Mouse (Mus musculus): ENCODE data around the gene Amdhd2. TPM values are rescaled to one million over a fixed set of nuclear protein-coding genes. Genes with fewer than 3 reads are reported as not detected.

The Amdhd2 gene
- polyA plus RNA-seq, 1 experiment: 25.3 TPM

DNA sequence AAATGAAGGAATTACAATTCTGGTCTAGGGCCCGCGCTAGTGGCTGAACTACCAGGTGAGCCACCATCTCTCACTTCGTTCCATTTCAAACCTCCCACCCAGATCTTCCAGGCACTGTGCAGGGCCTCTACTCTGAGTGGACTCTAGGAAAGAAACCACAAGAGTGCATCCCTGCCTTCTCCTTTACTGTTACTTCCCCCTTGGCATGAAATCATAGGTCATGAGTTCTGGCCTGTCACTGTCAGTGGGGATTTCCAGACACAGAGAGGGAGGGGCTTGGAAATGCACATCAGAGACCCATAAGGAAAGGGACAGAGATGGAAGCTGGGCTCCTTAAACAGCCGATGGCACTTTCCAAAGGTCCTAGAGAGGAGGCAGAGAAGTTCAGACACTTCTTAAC lies 8.2 kb upstream of the Amdhd2 start:
- H3K9me3 ChIP-seq (replicated peaks; ENCODE audit: control insufficient read depth, insufficient read depth, low read length, poor library complexity, severe bottlenecking): no peaks in the 10 kb centered on the region
- peaks cover 9% of the 10 kb centered on the region for H3K36me3 ChIP-seq (ENCODE audit: control insufficient read depth, insufficient read depth, low read length, poor library complexity, severe bottlenecking)
- no peak overlapping the region for H3K4me3 ChIP-seq (ENCODE audit: low read depth, low read length)
- no peaks in the 10 kb centered on the region for H3K27me3 ChIP-seq (ENCODE audit: control insufficient read depth, insufficient read depth, low read length, poor library complexity, severe bottlenecking)
- TF ChIP-seq POLR2A (IDR thresholded peaks at IDR 0.05; ENCODE audit: insufficient read depth, low read length): no peak
- no peak for TF ChIP-seq CTCF (IDR thresholded peaks at IDR 0.05; ENCODE audit: low read depth, low read length)
- no peak for TF ChIP-seq EP300 (IDR thresholded peaks at IDR 0.05; ENCODE audit: insufficient read depth, low read depth, low read length)
- H3K9ac ChIP-seq (ENCODE audit: low read depth, poor library complexity, severe bottlenecking): no peak overlapping the region
- H3K4me1 ChIP-seq (ENCODE audit: control insufficient read depth, insufficient read depth, low read length): peaks cover 6% of the 10 kb centered on the region
- no peak overlapping the region for H3K27ac ChIP-seq (ENCODE audit: insufficient read depth, low read length)

DNA sequence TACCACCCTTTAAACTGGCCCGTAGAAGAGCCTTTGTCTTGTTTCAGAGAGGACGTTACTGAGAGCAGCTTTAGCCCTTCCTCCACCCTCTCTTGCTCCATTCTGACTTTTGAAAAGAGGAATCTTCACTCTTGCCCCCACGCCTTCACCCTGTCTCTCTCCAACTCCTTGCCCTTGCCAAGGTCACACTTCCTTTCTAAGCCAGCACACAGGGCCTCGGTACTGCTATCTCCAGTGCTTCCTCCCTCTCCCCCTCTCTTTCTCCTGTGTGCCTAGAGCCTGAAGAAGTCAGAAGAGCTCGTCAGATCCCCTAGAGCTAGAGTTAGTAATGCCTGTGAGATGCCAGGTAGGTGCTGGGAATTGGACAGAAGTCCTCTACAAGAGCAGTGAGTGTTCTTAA lies 7.2 kb upstream of the Amdhd2 start:
- H3K36me3 ChIP-seq (ENCODE audit: control insufficient read depth, insufficient read depth, low read length, poor library complexity, severe bottlenecking): peaks cover 13% of the 10 kb centered on the region
- no peak overlapping the region for H3K9ac ChIP-seq (ENCODE audit: low read depth, poor library complexity, severe bottlenecking)
- no peaks in the 10 kb centered on the region for H3K9me3 ChIP-seq (replicated peaks; ENCODE audit: control insufficient read depth, insufficient read depth, low read length, poor library complexity, severe bottlenecking)
- no peak overlapping the region for H3K4me3 ChIP-seq (ENCODE audit: low read depth, low read length)
- TF ChIP-seq EP300 (IDR thresholded peaks at IDR 0.05; ENCODE audit: insufficient read depth, low read depth, low read length) (no peak), POLR2A (IDR thresholded peaks at IDR 0.05; ENCODE audit: insufficient read depth, low read length) (no peak), CTCF (IDR thresholded peaks at IDR 0.05; ENCODE audit: low read depth, low read length) (no peak)
- H3K27me3 ChIP-seq (ENCODE audit: control insufficient read depth, insufficient read depth, low read length, poor library complexity, severe bottlenecking): no peaks in the 10 kb centered on the region
- H3K27ac ChIP-seq (ENCODE audit: insufficient read depth, low read length): no peak overlapping the region
- H3K4me1 ChIP-seq (ENCODE audit: control insufficient read depth, insufficient read depth, low read length): peaks cover 6% of the 10 kb centered on the region

DNA sequence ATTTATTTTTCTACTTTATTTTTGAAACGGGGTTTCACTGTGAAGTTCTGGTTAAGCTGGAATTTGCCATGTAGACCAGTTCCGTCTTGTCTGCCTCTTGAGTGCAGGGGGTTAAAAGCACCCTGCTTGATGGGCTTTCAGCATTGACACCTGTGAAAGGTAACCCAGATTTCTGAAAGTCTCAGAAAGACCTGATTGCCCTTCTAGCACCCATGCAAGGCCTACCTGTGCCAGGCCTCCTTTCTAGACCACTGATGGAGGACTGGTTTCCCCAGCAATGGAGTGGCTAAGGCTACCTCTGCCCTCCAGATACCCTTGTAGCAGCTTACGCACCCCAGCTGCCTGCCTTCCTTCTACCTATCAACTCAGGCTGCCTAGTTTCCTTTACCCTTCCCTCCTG lies 6.6 kb upstream of the Amdhd2 start:
- Histone ChIP-seq H3K9me3 (replicated peaks; ENCODE audit: control insufficient read depth, insufficient read depth, low read length, poor library complexity, severe bottlenecking) (no peaks in the 10 kb centered on the region), H3K4me3 (ENCODE audit: low read depth, low read length) (peak overlapping the region; percentile 73), H3K4me1 (ENCODE audit: control insufficient read depth, insufficient read depth, low read length) (peaks cover 6% of the 10 kb centered on the region), H3K36me3 (ENCODE audit: control insufficient read depth, insufficient read depth, low read length, poor library complexity, severe bottlenecking) (peaks cover 13% of the 10 kb centered on the region), H3K27ac (ENCODE audit: insufficient read depth, low read length) (peak overlapping the region; percentile 42; the same call in 1 of the 2 replicates), H3K9ac (ENCODE audit: low read depth, poor library complexity, severe bottlenecking) (peak overlapping the region; percentile 77), H3K27me3 (ENCODE audit: control insufficient read depth, insufficient read depth, low read length, poor library complexity, severe bottlenecking) (no peaks in the 10 kb centered on the region)
- no peak for TF ChIP-seq CTCF (IDR thresholded peaks at IDR 0.05; ENCODE audit: low read depth, low read length)
- no peak for TF ChIP-seq EP300 (IDR thresholded peaks at IDR 0.05; ENCODE audit: insufficient read depth, low read depth, low read length)
- no peak for TF ChIP-seq POLR2A (IDR thresholded peaks at IDR 0.05; ENCODE audit: insufficient read depth, low read length)

DNA sequence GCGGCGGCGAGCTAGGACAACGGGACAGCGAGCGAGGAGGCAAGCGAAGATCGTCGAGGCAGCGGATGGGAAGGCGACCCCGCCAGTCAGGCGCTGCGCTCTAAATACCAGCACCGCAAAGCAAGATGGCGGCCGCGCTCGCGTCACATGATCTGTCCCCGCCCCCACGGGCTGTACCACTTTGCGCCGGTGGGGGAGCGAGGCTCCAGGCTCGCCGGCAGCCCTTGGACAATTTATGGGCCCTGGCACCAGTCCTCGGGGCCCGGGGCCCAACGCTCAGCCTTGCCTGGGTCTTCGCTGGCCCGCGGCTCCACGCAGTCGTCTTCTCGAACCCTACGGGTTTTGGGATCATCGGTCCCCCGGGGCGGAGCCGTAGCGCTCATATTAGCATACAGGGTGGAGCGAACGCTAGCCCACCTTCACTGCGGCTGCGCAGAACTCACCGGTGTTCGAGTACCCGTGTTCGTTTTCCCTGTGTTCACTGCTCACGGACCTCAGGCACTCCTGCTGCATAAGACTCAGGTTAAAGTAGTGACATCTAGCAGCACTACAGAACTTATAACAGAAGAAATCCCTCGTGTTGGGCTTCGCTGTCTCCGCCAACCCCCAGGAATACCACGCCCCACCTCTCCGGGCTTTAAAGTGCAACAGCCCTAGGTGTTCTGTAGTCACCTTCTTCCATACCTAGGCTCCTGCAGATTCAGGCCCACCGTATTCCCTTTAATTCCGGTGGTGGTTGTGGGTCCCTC lies 5.9 kb upstream of the Amdhd2 start, which contains the start of gene Atp6v0c:
Atp6v0c (minus strand) TSS at position 386 of the 749 bp plus-strand sequence.
- TF ChIP-seq EP300 (IDR thresholded peaks at IDR 0.05; ENCODE audit: insufficient read depth, low read depth, low read length) (0 out of 2 replicates have a peak, but pooled peaks have one; percentile 5), POLR2A (IDR thresholded peaks at IDR 0.05; ENCODE audit: insufficient read depth, low read length) (peak; percentile 95), CTCF (IDR thresholded peaks at IDR 0.05; ENCODE audit: low read depth, low read length) (no peak)
- Histone ChIP-seq H3K4me3 (ENCODE audit: low read depth, low read length) (peak within 1 kb of the TSS; percentile 73), H3K36me3 (ENCODE audit: control insufficient read depth, insufficient read depth, low read length, poor library complexity, severe bottlenecking) (peaks cover 13% of the 10 kb centered on the region), H3K4me1 (ENCODE audit: control insufficient read depth, insufficient read depth, low read length) (peaks cover 6% of the 10 kb centered on the region), H3K27ac (ENCODE audit: insufficient read depth, low read length) (peak within 1 kb of the TSS; percentile 55), H3K9me3 (replicated peaks; ENCODE audit: control insufficient read depth, insufficient read depth, low read length, poor library complexity, severe bottlenecking) (no peaks in the 10 kb centered on the region), H3K27me3 (ENCODE audit: control insufficient read depth, insufficient read depth, low read length, poor library complexity, severe bottlenecking) (no peaks in the 10 kb centered on the region), H3K9ac (ENCODE audit: low read depth, poor library complexity, severe bottlenecking) (peak within 1 kb of the TSS; percentile 77)

DNA sequence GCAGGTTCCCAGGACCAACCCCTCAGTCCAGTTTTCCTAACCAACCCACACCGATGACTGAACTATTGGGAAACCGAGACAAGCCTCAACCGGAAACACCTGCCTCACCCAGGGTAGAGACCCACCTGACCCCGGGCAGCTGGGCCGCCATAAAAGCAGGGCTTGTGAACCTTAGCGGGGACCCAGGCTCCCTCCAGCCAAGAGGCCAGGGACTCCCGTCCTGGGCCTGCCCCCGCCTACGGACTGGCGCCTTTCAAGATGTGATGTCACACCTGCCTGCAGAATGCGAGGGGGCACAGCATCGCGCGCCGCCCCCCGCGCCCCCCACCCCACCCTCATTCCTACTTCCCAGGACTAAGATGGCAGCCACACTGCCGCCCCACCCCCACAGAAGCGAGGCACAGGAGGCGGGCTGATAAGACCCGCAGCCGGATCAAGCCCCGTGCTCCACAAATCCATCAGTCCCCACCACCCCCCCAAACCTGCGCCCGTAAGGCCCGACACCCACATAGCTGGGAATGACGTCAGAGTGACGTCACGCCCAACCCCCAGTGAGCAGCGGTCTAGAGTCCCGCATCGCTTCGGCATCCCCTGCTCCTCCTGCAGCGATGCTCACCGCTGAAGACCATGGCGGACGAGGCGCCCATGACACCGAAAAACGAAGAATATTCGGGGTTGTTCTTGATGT lies 5.2 kb upstream of the Amdhd2 start:
- peaks cover 6% of the 10 kb centered on the region for H3K4me1 ChIP-seq (ENCODE audit: control insufficient read depth, insufficient read depth, low read length)
- no peaks in the 10 kb centered on the region for H3K27me3 ChIP-seq (ENCODE audit: control insufficient read depth, insufficient read depth, low read length, poor library complexity, severe bottlenecking)
- H3K4me3 ChIP-seq (ENCODE audit: low read depth, low read length): peak overlapping the region; percentile 73
- no peaks in the 10 kb centered on the region for H3K9me3 ChIP-seq (replicated peaks; ENCODE audit: control insufficient read depth, insufficient read depth, low read length, poor library complexity, severe bottlenecking)
- peak overlapping the region; percentile 77 for H3K9ac ChIP-seq (ENCODE audit: low read depth, poor library complexity, severe bottlenecking)
- H3K27ac ChIP-seq (ENCODE audit: insufficient read depth, low read length): peak overlapping the region; percentile 55
- TF ChIP-seq CTCF (IDR thresholded peaks at IDR 0.05; ENCODE audit: low read depth, low read length): no peak
- TF ChIP-seq EP300 (IDR thresholded peaks at IDR 0.05; ENCODE audit: insufficient read depth, low read depth, low read length): 0 out of 2 replicates have a peak, but pooled peaks have one; percentile 1
- H3K36me3 ChIP-seq (ENCODE audit: control insufficient read depth, insufficient read depth, low read length, poor library complexity, severe bottlenecking): peaks cover 13% of the 10 kb centered on the region

Data from ES-Bruce4 (cell line).